Mouse (Mus musculus): ENCODE results near the gene Agpat1. TPM values are rescaled to one million over a fixed set of nuclear protein-coding genes. Genes with fewer than 3 reads are reported as not detected.

Gene Agpat1
- polyA plus RNA-seq, 1 experiment from 2014 or later = 44.8 TPM

GRCm38 (mm10) chr17:34568421-34568820, 35.6 kb upstream of the Agpat1 start:
- Histone ChIP-seq H3K27ac (no peak overlapping the region), H3K4me1 (peaks cover 23% of the 10 kb centered on the region), H3K4me3 (no peak overlapping the region), H3K27me3 (ENCODE audit: insufficient read depth, poor library complexity, severe bottlenecking) (peaks cover 46% of the 10 kb centered on the region), H3K9me3 (0 out of 2 replicates have a peak, but pooled peaks cover 4% of the 10 kb centered on the region), H3K36me3 (peaks cover 17% of the 10 kb centered on the region)
- WGBS = 71% methylated on average over 13 of the region's 13 CpGs
- no peak for DNase-seq (ENCODE audit: low spot score)

- no peak for DNase-seq (ENCODE audit: low spot score)
- 68% methylated on average over 4 of the region's 4 CpGs for WGBS
These were observed 34.1 kb upstream of the Agpat1 start for GRCm38 (mm10) chr17:34569919-34570318.

GRCm38 (mm10) chr17:34571875-34572274, 32.2 kb upstream of the Agpat1 start:
- no peak overlapping the region for H3K27ac ChIP-seq
- H3K9me3 ChIP-seq = 0 out of 2 replicates have a peak, but pooled peaks cover 4% of the 10 kb centered on the region
- peaks cover 21% of the 10 kb centered on the region for H3K36me3 ChIP-seq
- WGBS = 13% methylated on average over 5 of the region's 5 CpGs
- H3K4me3 ChIP-seq = no peak overlapping the region
- H3K27me3 ChIP-seq (ENCODE audit: insufficient read depth, poor library complexity, severe bottlenecking) = peaks cover 31% of the 10 kb centered on the region
- no peak for DNase-seq (ENCODE audit: low spot score)
- peaks cover 10% of the 10 kb centered on the region; the same call in 1 of the 2 replicates for H3K4me1 ChIP-seq

More at GRCm38 (mm10) chr17:34569919-34570318, 34.1 kb upstream of the Agpat1 start:
- Histone ChIP-seq H3K4me3 (no peak overlapping the region), H3K9me3 (0 out of 2 replicates have a peak, but pooled peaks cover 4% of the 10 kb centered on the region), H3K36me3 (peaks cover 21% of the 10 kb centered on the region), H3K27ac (no peak overlapping the region), H3K27me3 (ENCODE audit: insufficient read depth, poor library complexity, severe bottlenecking) (peaks cover 49% of the 10 kb centered on the region), H3K4me1 (peaks cover 12% of the 10 kb centered on the region)

GRCm38 (mm10) chr17:34572361-34572760, 31.7 kb upstream of the Agpat1 start:
- no peak overlapping the region for H3K27ac ChIP-seq
- DNase-seq (ENCODE audit: low spot score) = no peak
- 0 out of 2 replicates have a peak, but pooled peaks cover 4% of the 10 kb centered on the region for H3K9me3 ChIP-seq
- H3K4me1 ChIP-seq = peaks cover 10% of the 10 kb centered on the region; the same call in 1 of the 2 replicates
- H3K27me3 ChIP-seq (ENCODE audit: insufficient read depth, poor library complexity, severe bottlenecking) = peaks cover 26% of the 10 kb centered on the region
- peaks cover 24% of the 10 kb centered on the region for H3K36me3 ChIP-seq
- whole genome bisulfite sequencing = 18% methylated on average over 15 of the region's 15 CpGs
- no peak overlapping the region for H3K4me3 ChIP-seq

GRCm38 (mm10) chr17:34576577-34576976, 27.5 kb upstream of the Agpat1 start:
- 0 out of 2 replicates have a peak, but pooled peaks cover 4% of the 10 kb centered on the region for H3K9me3 ChIP-seq
- no peak for DNase-seq (ENCODE audit: low spot score)
- H3K27me3 ChIP-seq (ENCODE audit: insufficient read depth, poor library complexity, severe bottlenecking) = peaks cover 9% of the 10 kb centered on the region; the same call in 1 of the 2 replicates
- no peak overlapping the region for H3K27ac ChIP-seq
- 73% methylated on average over 5 of the region's 5 CpGs for WGBS
- H3K4me3 ChIP-seq = no peak overlapping the region
- H3K4me1 ChIP-seq = peaks cover 10% of the 10 kb centered on the region; the same call in 1 of the 2 replicates
- peaks cover 15% of the 10 kb centered on the region; the same call in 1 of the 2 replicates for H3K36me3 ChIP-seq

- 88% methylated on average over 3 of the region's 3 CpGs for WGBS
These were observed 26.0 kb upstream of the Agpat1 start for GRCm38 (mm10) chr17:34578070-34578469.

GRCm38 (mm10) chr17:34582528-34582927, 21.5 kb upstream of the Agpat1 start:
- H3K4me1 ChIP-seq = peaks cover 17% of the 10 kb centered on the region
- DNase-seq (ENCODE audit: low spot score) = no peak
- H3K27ac ChIP-seq = no peak overlapping the region
- 76% methylated on average over 12 of the region's 12 CpGs for WGBS
- peaks cover 14% of the 10 kb centered on the region for H3K27me3 ChIP-seq (ENCODE audit: insufficient read depth, poor library complexity, severe bottlenecking)
- 0 out of 2 replicates have a peak, but pooled peaks cover 4% of the 10 kb centered on the region for H3K36me3 ChIP-seq
- H3K4me3 ChIP-seq = no peak overlapping the region
- no peaks in the 10 kb centered on the region for H3K9me3 ChIP-seq

More at GRCm38 (mm10) chr17:34578070-34578469, 26.0 kb upstream of the Agpat1 start:
- peaks cover 6% of the 10 kb centered on the region; the same call in 1 of the 2 replicates for H3K4me1 ChIP-seq
- H3K4me3 ChIP-seq = no peak overlapping the region
- H3K9me3 ChIP-seq = no peaks in the 10 kb centered on the region
- H3K36me3 ChIP-seq = 0 out of 2 replicates have a peak, but pooled peaks cover 11% of the 10 kb centered on the region
- no peak overlapping the region for H3K27ac ChIP-seq
- peaks cover 14% of the 10 kb centered on the region for H3K27me3 ChIP-seq (ENCODE audit: insufficient read depth, poor library complexity, severe bottlenecking)
- DNase-seq (ENCODE audit: low spot score) = no peak

GRCm38 (mm10) chr17:34583397-34583796, 20.7 kb upstream of the Agpat1 start:
- peaks cover 14% of the 10 kb centered on the region for H3K27me3 ChIP-seq (ENCODE audit: insufficient read depth, poor library complexity, severe bottlenecking)
- H3K4me1 ChIP-seq = peaks cover 24% of the 10 kb centered on the region
- 0 out of 2 replicates have a peak overlapping the region, but pooled peaks have one; percentile 13 for H3K27ac ChIP-seq
- no peaks in the 10 kb centered on the region for H3K9me3 ChIP-seq
- 0 out of 2 replicates have a peak, but pooled peaks cover 4% of the 10 kb centered on the region for H3K36me3 ChIP-seq
- H3K4me3 ChIP-seq = no peak overlapping the region
- WGBS = 51% methylated on average over 7 of the region's 7 CpGs
- DNase-seq (ENCODE audit: low spot score) = no peak

- Histone ChIP-seq H3K9me3 (no peaks in the 10 kb centered on the region), H3K27ac (no peak overlapping the region), H3K27me3 (ENCODE audit: insufficient read depth, poor library complexity, severe bottlenecking) (peaks cover 14% of the 10 kb centered on the region), H3K4me1 (peaks cover 28% of the 10 kb centered on the region), H3K4me3 (no peak overlapping the region), H3K36me3 (0 out of 2 replicates have a peak, but pooled peaks cover 3% of the 10 kb centered on the region)
- no peak for DNase-seq (ENCODE audit: low spot score)
- 80% methylated on average over 8 of the region's 8 CpGs for WGBS
These were observed 20.2 kb upstream of the Agpat1 start for GRCm38 (mm10) chr17:34583819-34584218.

GRCm38 (mm10) chr17:34585121-34585520, 18.9 kb upstream of the Agpat1 start:
- Histone ChIP-seq H3K36me3 (no peaks in the 10 kb centered on the region), H3K9me3 (no peaks in the 10 kb centered on the region), H3K27me3 (ENCODE audit: insufficient read depth, poor library complexity, severe bottlenecking) (peaks cover 14% of the 10 kb centered on the region), H3K4me3 (no peak overlapping the region), H3K27ac (no peak overlapping the region), H3K4me1 (peaks cover 41% of the 10 kb centered on the region)
- 90% methylated on average over 8 of the region's 8 CpGs for WGBS
- DNase-seq (ENCODE audit: low spot score) = no peak

GRCm38 (mm10) chr17:34585877-34586771, 17.9 kb upstream of the Agpat1 start:
- Histone ChIP-seq H3K4me1 (peaks cover 51% of the 10 kb centered on the region), H3K36me3 (no peaks in the 10 kb centered on the region), H3K27me3 (ENCODE audit: insufficient read depth, poor library complexity, severe bottlenecking) (peaks cover 14% of the 10 kb centered on the region), H3K27ac (peak overlapping the region; percentile 95), H3K4me3 (peak overlapping the region; percentile 83), H3K9me3 (no peaks in the 10 kb centered on the region)
- DNase-seq (ENCODE audit: low spot score) = no peak
- WGBS = 28% methylated on average over 32 of the region's 32 CpGs

- Histone ChIP-seq H3K4me1 (peaks cover 58% of the 10 kb centered on the region), H3K27ac (peak overlapping the region; percentile 95), H3K9me3 (no peaks in the 10 kb centered on the region), H3K4me3 (peak overlapping the region; percentile 83), H3K27me3 (ENCODE audit: insufficient read depth, poor library complexity, severe bottlenecking) (peaks cover 14% of the 10 kb centered on the region), H3K36me3 (no peaks in the 10 kb centered on the region)
- WGBS = under 1% methylated on average over 38 of the region's 38 CpGs
- DNase-seq (ENCODE audit: low spot score) = peak; percentile 96
These were observed 17.2 kb upstream of the Agpat1 start for GRCm38 (mm10) chr17:34586796-34587422.

All from heart, embryonic 10.5 days (tissue).